Mouse (Mus musculus): ENCODE measurements around the gene Grwd1. TPM values are rescaled to one million over a fixed set of nuclear protein-coding genes. Genes with fewer than 3 reads are reported as not detected.
"Not testable (repeated sequence)": the region's sequence is repeated elsewhere in the genome, so short reads cannot be mapped to it uniquely, and the experiment has no call there.

The Grwd1 gene
- polyA plus RNA-seq (2012; rRNA removed) = 11.2 and 12.1 TPM in 2 replicates

DNA sequence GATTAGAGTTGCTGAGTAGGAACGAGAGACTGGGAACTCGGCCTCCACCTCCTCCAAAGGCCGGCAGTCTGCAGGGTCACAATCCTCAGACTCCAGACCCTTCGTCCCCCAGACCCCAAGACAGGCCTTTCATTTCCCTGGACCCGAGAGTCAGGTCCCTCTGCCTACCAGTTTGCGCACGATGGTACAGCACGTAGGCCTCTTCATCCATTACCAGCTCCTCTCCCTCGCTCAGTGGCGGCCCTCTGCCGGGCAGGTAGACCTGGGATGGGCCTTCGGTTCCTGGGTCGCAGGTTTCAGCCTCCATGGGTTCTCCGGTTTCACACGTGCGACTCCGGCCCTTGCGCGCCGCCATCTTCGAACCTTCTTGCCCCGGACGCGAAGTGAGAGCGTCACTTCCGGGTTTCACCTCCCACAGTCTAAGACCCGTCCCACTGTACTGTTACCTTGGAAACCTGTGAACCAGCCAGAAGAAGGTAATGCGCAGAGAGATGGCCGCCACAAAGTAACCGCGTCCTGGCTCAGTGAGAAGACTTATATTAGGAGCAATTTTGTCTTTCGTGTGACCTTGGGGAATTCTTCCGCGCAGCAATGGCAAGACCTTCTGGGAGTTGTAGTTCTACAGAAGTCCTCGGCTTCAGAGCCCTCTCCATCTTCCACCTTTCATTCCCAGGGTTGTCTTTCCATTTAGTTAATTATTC, at the start of gene Grwd1:
TSS of gene Grwd1 (minus strand) at position 518 of the 701 bp plus-strand sequence.
- no peaks in the 10 kb centered on the region for H3K27me3 ChIP-seq (ENCODE audit: control insufficient read depth, insufficient read depth, low read length)
- TF ChIP-seq CTCF (IDR thresholded peaks at IDR 0.05; ENCODE audit: control insufficient read depth, insufficient read depth, insufficient replicate concordance, low read depth, low read length) (no peak), POLR2A (IDR thresholded peaks at IDR 0.05; ENCODE audit: control insufficient read depth, low read depth, low read length) (peak; percentile 56)
- peak within 1 kb of the TSS; percentile 96 for H3K4me3 ChIP-seq (ENCODE audit: control insufficient read depth, low read depth, low read length)
- no peaks in the 10 kb centered on the region; the same call in none of the 2 replicates for H3K36me3 ChIP-seq (ENCODE audit: control insufficient read depth, insufficient read depth, low read length)
- H3K27ac ChIP-seq (ENCODE audit: control insufficient read depth, insufficient read depth, low read depth, low read length) = peak within 1 kb of the TSS; percentile 76
- H3K4me1 ChIP-seq (ENCODE audit: control insufficient read depth, insufficient read depth, low read length) = peaks cover 24% of the 10 kb centered on the region

DNA sequence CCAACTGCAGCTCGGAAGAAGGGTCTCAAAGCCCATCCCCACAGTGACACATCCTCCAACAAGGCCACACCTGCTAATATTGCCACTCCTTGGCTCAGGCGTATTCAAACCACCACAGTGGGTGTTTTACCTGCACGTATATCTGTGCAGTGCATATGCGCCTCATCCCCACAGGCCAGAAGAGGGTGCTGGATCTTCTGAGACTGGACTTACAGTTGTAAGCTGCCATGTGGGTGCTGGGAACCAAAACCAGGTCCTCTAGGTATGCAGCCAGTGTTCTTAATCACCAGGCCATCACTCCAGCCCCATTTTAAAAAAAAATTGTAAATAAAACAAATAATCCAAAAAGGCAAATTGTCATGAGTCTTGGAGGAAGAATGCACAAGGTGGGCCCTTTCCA, 49.8 kb upstream of the Grwd1 start:
- Histone ChIP-seq H3K36me3 (ENCODE audit: control insufficient read depth, insufficient read depth, low read length) (peaks cover 1% of the 10 kb centered on the region), H3K4me3 (ENCODE audit: control insufficient read depth, low read depth, low read length) (no peak overlapping the region), H3K27ac (ENCODE audit: control insufficient read depth, insufficient read depth, low read depth, low read length) (no peak overlapping the region), H3K4me1 (ENCODE audit: control insufficient read depth, insufficient read depth, low read length) (no peaks in the 10 kb centered on the region), H3K27me3 (ENCODE audit: control insufficient read depth, insufficient read depth, low read length) (no peaks in the 10 kb centered on the region)
- TF ChIP-seq POLR2A (IDR thresholded peaks at IDR 0.05; ENCODE audit: control insufficient read depth, low read depth, low read length) = no peak
- TF ChIP-seq CTCF (IDR thresholded peaks at IDR 0.05; ENCODE audit: control insufficient read depth, insufficient read depth, insufficient replicate concordance, low read depth, low read length) = no peak

DNA sequence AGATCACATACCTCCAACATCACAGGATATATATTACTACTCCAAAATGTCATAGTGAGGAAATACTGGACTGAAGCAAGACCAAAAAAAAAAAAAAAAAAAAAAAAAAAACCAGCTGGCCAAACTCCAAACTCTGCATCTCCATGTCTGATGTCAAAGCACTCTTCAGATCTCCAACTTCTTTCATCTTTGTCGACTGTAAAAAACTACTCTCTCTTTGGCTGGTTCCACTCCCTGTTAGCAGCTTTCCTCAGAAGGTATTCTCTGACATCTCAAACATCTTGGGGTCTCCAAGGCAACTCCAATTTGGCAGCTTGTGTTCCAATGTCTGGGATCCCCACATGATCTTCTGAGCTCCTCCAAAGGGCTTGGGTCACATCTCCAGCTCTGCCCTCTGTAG, 47.5 kb upstream of the Grwd1 start, which contains the start of gene Grin2d:
TSS of gene Grin2d (minus strand) at position 101 of the 400 bp plus-strand sequence.
- H3K36me3 ChIP-seq (ENCODE audit: control insufficient read depth, insufficient read depth, low read length); H3K27ac ChIP-seq (ENCODE audit: control insufficient read depth, insufficient read depth, low read depth, low read length); H3K27me3 ChIP-seq (ENCODE audit: control insufficient read depth, insufficient read depth, low read length); H3K4me3 ChIP-seq (ENCODE audit: control insufficient read depth, low read depth, low read length); H3K4me1 ChIP-seq (ENCODE audit: control insufficient read depth, insufficient read depth, low read length): not testable (repeated sequence)

DNA sequence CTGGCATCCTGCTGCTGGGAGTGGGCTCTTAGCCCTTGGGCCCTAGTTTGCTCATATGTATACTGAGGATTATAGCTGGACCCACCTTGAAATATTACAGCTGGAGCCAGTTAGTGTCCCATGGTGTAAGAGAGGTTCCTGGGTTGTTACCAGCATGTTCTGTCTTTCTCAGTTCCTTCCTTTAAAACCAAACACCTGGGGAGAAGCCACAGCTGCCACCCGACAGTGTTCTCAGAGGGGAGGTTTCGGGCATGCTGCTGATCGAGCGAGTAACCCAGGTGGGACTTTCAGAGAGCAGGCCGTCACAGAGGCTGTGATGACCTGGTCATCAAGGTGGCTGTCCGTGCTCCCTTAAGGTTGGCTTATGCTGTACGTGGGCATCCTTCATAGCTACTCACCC, 46.2 kb upstream of the Grwd1 start:
- Histone ChIP-seq H3K36me3 (ENCODE audit: control insufficient read depth, insufficient read depth, low read length) (no peaks in the 10 kb centered on the region; the same call in 1 of the 2 replicates), H3K27me3 (ENCODE audit: control insufficient read depth, insufficient read depth, low read length) (no peaks in the 10 kb centered on the region), H3K27ac (ENCODE audit: control insufficient read depth, insufficient read depth, low read depth, low read length) (no peak overlapping the region), H3K4me3 (ENCODE audit: control insufficient read depth, low read depth, low read length) (no peak overlapping the region), H3K4me1 (ENCODE audit: control insufficient read depth, insufficient read depth, low read length) (peaks cover 18% of the 10 kb centered on the region)
- TF ChIP-seq POLR2A (IDR thresholded peaks at IDR 0.05; ENCODE audit: control insufficient read depth, low read depth, low read length) (no peak), CTCF (IDR thresholded peaks at IDR 0.05; ENCODE audit: control insufficient read depth, insufficient read depth, insufficient replicate concordance, low read depth, low read length) (no peak)

DNA sequence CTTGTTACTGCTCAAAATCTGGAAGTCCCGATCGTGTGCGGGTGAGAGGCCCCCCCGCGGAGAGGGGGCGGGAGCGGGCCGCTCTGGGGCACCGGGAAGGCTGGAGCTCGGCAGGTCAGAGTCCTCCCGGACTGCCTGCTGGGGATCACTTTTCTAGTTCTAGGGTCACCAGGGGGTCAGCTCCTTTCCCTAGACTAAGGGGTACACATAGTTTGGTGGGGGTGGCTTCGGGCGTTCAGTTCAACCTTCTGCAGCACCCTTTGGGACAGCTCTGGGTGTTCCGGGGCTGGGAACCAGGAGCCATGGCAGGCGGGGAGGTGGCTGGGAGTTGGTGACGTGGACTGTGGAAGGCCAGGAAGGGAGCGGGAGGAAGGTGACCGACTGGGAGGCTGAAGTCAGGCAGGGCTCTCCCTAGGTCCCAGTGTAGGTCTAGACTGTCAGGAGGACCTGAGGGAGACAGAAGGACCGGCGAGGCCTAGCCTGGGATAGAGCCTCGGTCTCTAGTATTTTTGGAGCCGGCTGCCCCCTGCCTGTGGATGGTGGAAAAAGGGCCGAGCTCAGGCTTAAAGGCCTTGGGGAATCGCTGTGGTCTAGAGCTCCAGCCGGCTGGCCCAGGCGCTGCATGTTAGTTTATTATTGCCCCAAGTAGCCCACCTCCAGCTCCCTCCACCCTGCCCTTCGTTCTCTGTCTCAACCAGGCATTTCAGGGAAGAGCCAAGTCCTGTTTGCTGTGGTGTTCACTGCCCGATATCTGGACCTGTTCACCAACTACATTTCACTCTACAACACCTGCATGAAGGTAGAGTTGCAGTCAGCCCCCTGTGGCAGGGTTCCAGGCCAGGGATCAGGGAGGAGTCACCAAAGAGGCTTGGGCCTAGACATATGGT, 42.6 kb upstream of the Grwd1 start:
- TF ChIP-seq CTCF (IDR thresholded peaks at IDR 0.05; ENCODE audit: control insufficient read depth, insufficient read depth, insufficient replicate concordance, low read depth, low read length) (no peak), POLR2A (IDR thresholded peaks at IDR 0.05; ENCODE audit: control insufficient read depth, low read depth, low read length) (no peak)
- Histone ChIP-seq H3K27me3 (ENCODE audit: control insufficient read depth, insufficient read depth, low read length) (no peaks in the 10 kb centered on the region), H3K27ac (ENCODE audit: control insufficient read depth, insufficient read depth, low read depth, low read length) (peak overlapping the region; percentile 87), H3K4me3 (ENCODE audit: control insufficient read depth, low read depth, low read length) (peak overlapping the region; percentile 94), H3K36me3 (ENCODE audit: control insufficient read depth, insufficient read depth, low read length) (no peaks in the 10 kb centered on the region; the same call in 1 of the 2 replicates), H3K4me1 (ENCODE audit: control insufficient read depth, insufficient read depth, low read length) (peaks cover 39% of the 10 kb centered on the region)

DNA sequence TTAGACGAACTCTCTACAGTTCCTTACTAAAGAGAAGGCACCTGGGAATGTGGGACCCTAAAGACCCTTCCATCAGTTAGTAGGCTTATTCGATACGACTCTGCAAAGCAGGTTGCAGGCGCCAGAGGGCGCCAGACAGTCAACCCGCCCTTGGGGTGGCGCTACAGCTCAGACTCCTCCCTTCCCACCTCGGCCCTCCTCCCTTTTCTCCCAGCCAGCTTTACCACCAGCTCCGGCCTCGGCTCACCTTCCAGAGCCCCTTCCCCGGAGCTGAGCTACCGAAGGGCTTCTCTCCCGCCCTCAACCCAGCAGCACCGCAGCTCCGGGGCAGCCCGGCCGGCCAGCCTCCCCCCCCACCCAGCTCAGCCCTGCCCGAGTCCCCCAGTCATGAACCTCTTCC, 41.9 kb upstream of the Grwd1 start, which contains the start of gene Kdelr1:
TSS of gene Kdelr1 (plus strand) at position 149 of the 400 bp plus-strand sequence.
- Histone ChIP-seq H3K27me3 (ENCODE audit: control insufficient read depth, insufficient read depth, low read length) (no peaks in the 10 kb centered on the region), H3K4me1 (ENCODE audit: control insufficient read depth, insufficient read depth, low read length) (peaks cover 44% of the 10 kb centered on the region), H3K27ac (ENCODE audit: control insufficient read depth, insufficient read depth, low read depth, low read length) (peak within 1 kb of the TSS; percentile 87), H3K4me3 (ENCODE audit: control insufficient read depth, low read depth, low read length) (peak within 1 kb of the TSS; percentile 94), H3K36me3 (ENCODE audit: control insufficient read depth, insufficient read depth, low read length) (no peaks in the 10 kb centered on the region; the same call in 1 of the 2 replicates)
- TF ChIP-seq CTCF (IDR thresholded peaks at IDR 0.05; ENCODE audit: control insufficient read depth, insufficient read depth, insufficient replicate concordance, low read depth, low read length) = peak; percentile 91; the same call in 1 of the 2 replicates
- TF ChIP-seq POLR2A (IDR thresholded peaks at IDR 0.05; ENCODE audit: control insufficient read depth, low read depth, low read length) = peak; percentile 31; the same call in 1 of the 2 replicates
